Mouse (Mus musculus): ENCODE results near the gene Rab43. TPM values are rescaled to one million over a fixed set of nuclear protein-coding genes. Genes with fewer than 3 reads are reported as not detected.

Gene Rab43
- total RNA-seq, 2 experiments from 2014 or later = 5.1 to 5.2 TPM

GRCm38 (mm10) chr6:87810311-87810710 is 1.7 kb downstream of the Rab43 start:
- DNase-seq = no peak
- intact Hi-C loops (cut with DNase I) = no loop called here

GRCm38 (mm10) chr6:87809651-87810161 is 2.3 kb downstream of the Rab43 start:
- intact Hi-C loops (cut with DNase I) = no loop called here
- DNase-seq = no peak

- DNase-seq = no peak
- intact Hi-C loops (cut with DNase I) = no loop called here
Observed at GRCm38 (mm10) chr6:87809144-87809543, 2.8 kb downstream of the Rab43 start.

DNA sequence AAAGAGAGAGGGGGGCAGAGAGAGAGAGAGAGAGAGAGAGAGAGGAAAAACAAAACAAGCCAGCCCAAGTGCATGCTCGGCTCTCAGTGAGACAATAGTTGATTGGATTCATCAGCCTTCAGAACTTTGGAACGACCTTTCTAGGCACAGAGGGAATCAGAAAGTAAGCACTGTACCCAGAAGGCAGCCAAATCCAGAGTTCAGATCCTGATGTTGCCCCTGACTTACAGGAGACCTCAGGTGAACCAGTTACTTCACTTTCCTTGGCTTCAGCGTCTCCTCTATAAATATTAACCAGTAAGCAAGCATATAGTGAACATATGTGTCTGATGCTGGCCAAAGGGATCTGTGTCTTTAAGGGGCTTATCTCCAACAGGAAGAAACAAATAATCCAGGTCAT is 3.4 kb downstream of the Rab43 start:
- intact Hi-C loops (cut with DNase I) = no loop called here
- no peak for DNase-seq

- no peak for DNase-seq
- intact Hi-C loops (cut with DNase I) = no loop called here
Observed at GRCm38 (mm10) chr6:87807735-87808440, 4.1 kb downstream of the Rab43 start.

GRCm38 (mm10) chr6:87806857-87807256 is 5.1 kb downstream of the Rab43 start:
- DNase-seq = no peak
- intact Hi-C loops (cut with DNase I) = no loop called here

DNA sequence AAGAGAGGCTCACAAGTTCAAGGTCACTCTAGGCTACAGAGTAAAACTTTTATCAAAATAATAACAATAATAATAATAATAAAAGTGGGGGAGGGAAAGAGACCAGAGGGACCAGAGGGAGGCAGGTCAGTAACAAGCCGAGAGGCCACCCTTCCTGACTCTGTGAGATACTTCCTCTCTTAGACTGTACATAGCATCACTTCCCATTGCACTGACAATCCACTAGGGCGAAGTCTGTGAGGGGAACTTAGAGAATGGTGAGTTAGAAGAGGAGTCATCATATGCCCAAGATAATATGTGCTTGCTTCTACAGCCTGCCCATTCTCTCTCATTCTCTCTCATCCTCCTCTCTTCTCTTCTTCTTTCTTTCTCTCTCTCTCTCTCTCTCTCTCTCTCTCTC is 5.9 kb downstream of the Rab43 start:
- intact Hi-C loops (cut with DNase I) = no loop called here
- no peak for DNase-seq

GRCm38 (mm10) chr6:87805448-87805847 is 6.5 kb downstream of the Rab43 start:
- no peak for DNase-seq
- intact Hi-C loops (cut with DNase I) = no loop called here

DNA sequence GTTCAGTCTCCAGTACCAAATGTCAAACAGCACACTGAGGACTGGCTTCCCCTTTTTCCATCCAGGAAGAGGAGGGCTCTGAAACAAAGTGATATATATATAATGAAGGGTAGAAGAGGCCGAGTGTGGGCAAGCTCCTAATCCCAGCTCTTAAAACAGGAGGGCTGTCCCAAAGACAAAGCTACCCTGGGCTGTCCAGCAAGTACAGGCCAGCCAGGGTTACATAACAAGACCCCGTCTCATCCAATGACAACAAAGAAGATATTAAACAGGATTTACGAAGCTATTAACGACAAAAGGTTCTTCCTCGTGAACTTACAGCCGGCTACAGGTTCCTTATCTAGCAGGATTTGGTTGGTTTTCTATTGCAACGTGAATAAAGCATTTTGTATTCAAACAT is 7.1 kb downstream of the Rab43 start:
- DNase-seq = no peak
- intact Hi-C loops (cut with DNase I) = no loop called here

- no peak for DNase-seq
- intact Hi-C loops (cut with DNase I) = no loop called here
Observed at GRCm38 (mm10) chr6:87804036-87804435, 7.9 kb downstream of the Rab43 start.

- intact Hi-C loops (cut with DNase I) = no loop called here
Observed at GRCm38 (mm10) chr6:87802462-87802861, 9.5 kb downstream of the Rab43 start.

DNA sequence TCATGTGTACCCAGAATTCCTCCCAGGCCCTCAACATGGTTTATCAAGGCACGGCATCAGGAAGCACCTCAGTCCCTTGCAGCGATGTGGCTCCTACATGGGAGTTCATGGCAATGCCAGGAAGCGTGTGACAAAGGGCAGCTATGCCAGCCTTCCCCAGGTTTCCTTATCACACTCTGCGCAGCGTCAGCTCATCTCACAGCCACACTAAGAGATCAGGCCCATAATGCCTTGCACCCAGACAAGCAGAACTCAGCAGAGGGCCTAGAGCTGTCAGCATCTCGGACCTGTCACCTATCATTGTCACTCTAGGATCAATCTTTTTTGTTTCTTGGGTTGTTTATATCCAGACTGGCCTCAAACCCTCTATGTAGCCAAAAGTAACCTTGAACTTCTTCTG is 12.4 kb downstream of the Rab43 start:
- intact Hi-C loops (cut with DNase I) = no loop called here
- DNase-seq = no peak

More at GRCm38 (mm10) chr6:87802462-87802861, 9.5 kb downstream of the Rab43 start:
- DNase-seq = no peak

DNA sequence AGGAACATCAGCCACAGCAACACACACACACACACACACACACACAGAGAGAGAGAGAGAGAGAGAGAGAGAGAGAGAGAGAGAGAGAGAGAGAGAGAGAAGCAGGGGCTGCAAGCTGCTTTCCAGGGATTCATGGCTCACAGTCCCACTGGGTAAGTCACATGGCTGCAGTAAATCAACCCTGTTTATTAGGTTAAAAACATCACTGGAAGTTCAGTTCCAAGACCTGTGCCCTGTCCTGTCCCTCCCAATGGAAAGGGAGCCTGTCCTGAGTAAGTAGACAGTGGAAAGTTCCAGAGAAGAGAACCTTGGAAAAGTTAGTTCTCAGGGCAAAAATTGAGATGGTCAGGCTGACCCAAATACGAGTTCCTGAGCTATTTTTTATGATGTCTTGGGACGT is 14.6 kb downstream of the Rab43 start:
- intact Hi-C loops (cut with DNase I) = no loop called here

GRCm38 (mm10) chr6:87796251-87796880 is 15.6 kb downstream of the Rab43 start:
- no peak for DNase-seq
- intact Hi-C loops (cut with DNase I) = no loop called here

More for the DNA sequence above, 14.6 kb downstream of the Rab43 start:
- DNase-seq = no peak

DNA sequence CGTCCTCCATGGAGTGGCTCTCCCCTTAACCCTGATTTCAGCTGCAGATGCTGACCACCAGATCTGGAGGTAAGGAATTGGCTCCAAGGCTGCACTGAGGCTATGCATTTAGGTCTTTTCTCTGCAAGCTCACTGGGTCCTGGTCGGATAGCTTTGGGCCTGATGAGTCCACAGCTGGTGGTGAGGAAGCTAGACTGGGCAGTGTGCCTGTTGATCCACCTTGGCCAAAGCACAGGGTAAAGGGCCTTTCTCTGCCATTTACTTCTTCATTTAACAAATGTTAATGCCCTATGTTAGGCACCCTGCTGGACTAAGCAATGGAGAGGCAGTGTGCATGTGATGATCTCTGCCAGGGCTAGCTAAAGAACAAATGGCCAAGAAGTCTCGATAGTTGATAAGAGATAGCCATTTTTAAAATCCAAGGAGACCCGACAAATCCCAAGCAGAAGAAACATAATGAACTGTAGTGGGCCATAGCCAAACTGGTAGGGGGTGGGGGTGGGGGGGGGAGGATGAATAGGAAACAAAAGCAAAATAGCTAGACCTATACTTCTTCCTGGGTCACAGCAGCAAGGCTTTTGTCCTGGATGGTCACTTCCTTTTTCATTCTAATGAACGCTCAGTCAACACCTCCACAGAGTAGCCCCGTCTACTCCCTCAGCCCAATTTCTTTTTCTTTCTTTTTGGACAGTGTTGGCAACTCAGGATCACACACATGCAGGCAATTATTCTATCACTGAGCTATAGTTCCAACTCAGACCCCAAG is 16.4 kb downstream of the Rab43 start:
- DNase-seq = no peak
- intact Hi-C loops (cut with DNase I) = no loop called here

GRCm38 (mm10) chr6:87793821-87794510 is 18.0 kb downstream of the Rab43 start:
- intact Hi-C loops (cut with DNase I) = no loop called here
- no peak for DNase-seq

DNA sequence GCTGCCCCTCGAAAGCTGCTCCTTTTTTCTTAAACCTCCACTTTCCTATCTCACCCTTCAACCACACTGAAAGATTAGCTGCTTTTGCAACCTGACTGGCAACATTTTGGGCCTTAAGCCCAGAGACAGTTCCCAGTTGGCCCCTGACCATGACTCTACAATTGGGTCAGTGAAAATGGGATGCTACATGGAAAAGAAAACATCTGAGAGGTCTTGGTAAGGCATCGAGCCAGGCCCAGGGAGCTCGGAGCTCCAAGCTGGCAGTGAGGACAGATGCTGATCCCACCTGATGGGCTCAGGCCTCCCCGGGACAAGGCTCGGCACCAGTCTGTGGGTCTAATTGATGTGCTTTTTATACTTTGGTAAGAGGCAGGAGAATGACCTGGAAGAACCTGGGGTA is 20.1 kb downstream of the Rab43 start:
- intact Hi-C loops (cut with DNase I) = no loop called here

GRCm38 (mm10) chr6:87790779-87791480 is 21.0 kb downstream of the Rab43 start:
- DNase-seq = no peak
- intact Hi-C loops (cut with DNase I) = no loop called here

More for the DNA sequence above, 20.1 kb downstream of the Rab43 start:
- no peak for DNase-seq

DNA sequence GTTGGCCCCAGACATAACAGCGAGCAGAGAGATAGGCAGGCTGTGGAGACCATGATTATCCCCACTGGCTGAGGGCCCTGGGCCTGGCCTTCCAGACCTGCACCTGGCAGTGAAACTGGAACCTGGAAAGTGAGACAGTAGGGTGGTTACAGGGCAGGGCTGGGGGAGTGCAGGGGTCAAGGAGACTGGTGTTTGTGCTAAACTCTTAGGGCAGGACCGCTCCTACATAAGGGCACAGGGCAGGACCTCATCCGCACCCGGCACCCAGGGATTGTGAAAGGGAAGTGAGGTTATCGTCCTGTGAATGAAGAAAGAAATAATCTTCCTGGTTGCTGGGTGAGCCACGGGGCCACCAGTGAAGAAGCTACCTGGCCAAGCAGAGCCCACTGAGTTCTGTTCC is 22.2 kb downstream of the Rab43 start:
- intact Hi-C loops (cut with DNase I) = no loop called here
- DNase-seq = no peak

DNA sequence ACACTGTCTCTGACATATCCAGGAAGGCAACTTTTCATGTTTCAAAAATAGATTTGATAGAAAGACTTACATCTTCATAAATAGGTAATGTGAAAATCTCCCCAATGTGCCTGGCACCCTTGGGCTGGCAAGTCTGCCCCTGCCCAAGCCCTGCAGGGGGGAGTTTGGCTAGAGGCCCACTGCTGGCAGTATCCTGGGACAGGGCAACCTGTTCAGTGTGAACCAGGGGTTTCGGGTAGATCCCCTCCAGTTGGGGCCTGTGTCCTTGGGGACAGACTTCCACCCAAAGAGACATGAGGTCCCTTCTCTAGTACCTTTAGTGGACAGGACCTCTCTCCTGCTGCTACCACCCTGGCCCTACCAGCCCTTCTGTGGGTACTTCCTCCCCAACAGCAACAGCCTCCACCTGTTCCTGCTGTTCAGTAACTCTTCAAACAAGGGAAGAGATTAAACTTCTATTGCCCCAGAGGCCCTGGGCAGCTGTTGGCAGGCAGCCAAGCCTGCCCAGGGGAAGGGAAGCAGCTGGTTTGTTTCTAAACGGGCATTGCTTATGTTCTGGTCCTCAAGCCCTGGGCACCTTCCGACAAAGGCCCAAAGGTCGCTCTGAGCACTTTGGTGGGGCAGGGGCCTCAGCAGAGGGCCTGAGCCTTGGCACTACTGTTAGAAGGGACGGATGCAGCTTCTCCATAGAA is 22.9 kb downstream of the Rab43 start:
- intact Hi-C loops (cut with DNase I) = no loop called here
- no peak for DNase-seq
